Mouse (Mus musculus) cerebellum, adult 9-11 months (tissue): ENCODE data around the gene Dnajc11.

Experiments
- DNase-seq: peaks from one replicate; pipeline ENCODE4 v3.0.0; 2022

Gene Dnajc11

GRCm38 (mm10) chr4:151933505-151934214 is at the start of gene Dnajc11:
Dnajc11 (plus strand) TSS chr4:151933691.
- DNase-seq: peak; percentile 93

- no peak for DNase-seq
Measured at GRCm38 (mm10) chr4:151893241-151893640, 40.2 kb upstream of the Dnajc11 start.

GRCm38 (mm10) chr4:151894926-151895325 is 38.6 kb upstream of the Dnajc11 start:
- no peak for DNase-seq

DNA sequence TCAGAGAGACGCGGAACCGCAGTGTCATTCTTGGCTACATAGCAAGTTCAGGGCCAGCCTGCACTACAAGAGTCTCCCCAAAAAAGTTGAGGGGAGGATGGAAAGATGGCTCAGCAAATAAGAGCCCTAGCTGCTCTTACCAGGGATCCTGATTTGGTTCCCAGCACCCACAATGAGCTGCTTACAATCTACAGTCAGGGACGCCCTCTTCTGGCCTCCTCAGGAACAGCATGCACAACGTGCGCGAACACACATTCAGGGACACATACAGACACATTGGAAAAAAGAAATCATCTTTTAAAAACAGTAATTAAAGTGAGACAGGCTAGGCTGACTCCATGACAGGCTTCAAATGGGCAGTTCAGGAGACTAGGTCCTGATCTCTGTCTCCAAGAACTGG is 37.9 kb upstream of the Dnajc11 start:
- DNase-seq: no peak

GRCm38 (mm10) chr4:151897069-151897617 is 36.3 kb upstream of the Dnajc11 start:
- DNase-seq: no peak

- no peak for DNase-seq
Measured at GRCm38 (mm10) chr4:151898600-151899245, 34.8 kb upstream of the Dnajc11 start.

GRCm38 (mm10) chr4:151899707-151900384 is 33.6 kb upstream of the Dnajc11 start:
- DNase-seq: no peak

DNA sequence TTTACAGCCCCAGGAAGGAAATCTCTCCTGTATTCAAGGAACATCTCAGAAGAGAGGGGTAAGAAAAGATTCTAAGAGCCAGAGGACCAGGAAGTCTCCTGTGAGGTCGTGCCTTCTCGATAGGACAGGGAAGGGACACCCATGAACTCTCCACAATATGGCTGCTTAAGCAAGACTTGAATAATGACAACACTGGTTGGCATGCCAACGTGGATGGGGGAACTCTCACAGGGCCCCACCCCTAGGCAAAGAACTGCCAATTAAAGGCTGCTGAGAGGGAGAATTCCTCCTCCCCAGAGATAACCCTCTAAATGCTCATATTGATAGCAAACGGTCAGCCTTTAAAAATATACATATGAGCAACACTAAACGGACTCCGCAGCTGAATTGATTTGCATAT is 32.8 kb upstream of the Dnajc11 start:
- no peak for DNase-seq

- no peak for DNase-seq
Measured at GRCm38 (mm10) chr4:151901422-151901821, 32.1 kb upstream of the Dnajc11 start.

GRCm38 (mm10) chr4:151902046-151902688 is 31.3 kb upstream of the Dnajc11 start:
- DNase-seq: no peak

DNA sequence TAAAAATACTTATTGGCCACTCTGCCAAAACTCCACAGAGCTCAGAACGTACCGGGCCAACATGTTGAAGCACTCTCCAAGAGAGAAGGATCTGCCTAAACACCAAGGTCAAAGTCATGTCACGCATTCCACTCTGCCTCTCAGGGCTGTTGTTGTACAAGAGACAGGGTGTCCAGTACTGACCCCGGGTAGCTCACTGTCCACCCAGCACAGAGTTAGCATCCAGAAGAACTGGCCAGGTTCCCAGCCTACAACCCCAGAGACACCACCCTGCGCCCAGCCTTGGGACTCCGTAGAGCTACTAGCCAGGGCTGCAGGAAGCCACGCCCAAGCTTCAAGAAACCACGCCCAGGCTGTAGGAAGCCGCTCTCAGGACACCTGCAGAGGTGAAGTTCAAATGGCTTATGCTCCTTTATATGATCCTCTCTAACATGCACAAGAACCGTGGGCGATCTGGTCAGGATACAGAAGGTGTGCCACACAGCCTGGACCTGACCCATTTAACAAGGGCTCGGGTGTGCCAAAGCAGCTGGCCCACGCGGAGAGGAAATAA is 30.7 kb upstream of the Dnajc11 start:
- peak; percentile 67 for DNase-seq

- no peak for DNase-seq
Measured at GRCm38 (mm10) chr4:151904098-151904497, 29.4 kb upstream of the Dnajc11 start.

- DNase-seq: no peak
Measured at GRCm38 (mm10) chr4:151905621-151906020, 27.9 kb upstream of the Dnajc11 start.

DNA sequence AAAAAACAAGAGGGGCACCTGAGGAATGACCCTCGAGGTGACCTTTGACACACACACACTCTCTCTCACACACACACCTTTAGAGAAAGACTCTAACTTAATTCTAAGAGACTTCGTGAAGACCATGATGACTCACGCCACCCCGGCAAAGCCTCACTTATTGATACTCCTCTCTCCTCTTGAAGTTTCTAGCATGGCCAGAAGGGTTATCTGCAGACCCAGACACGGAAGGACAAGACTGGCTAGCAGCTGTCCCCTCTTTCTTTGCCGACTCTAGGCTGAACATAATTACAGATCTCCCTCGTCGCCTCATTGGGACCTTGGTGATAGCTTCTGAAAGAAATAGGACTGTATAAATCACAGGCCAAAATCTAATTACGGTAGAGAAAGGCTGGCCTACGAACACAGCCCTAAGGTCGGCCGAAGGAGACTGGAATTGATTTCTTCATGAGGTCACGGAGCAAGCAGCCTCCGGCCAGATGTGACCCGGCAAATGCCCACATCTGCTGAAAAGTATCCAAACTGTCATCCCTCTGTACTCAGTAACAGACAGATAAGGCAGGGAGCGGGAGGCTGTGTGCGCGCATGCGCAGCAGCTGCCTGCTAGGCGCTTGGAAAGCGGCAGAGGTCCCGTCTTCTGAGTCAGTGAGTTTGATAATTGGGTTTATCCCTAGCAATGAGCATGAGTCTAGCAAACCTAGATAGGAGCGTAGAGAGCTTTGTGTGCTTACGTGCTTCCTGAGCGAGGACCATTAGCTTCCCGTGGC is 25.7 kb upstream of the Dnajc11 start:
- DNase-seq: no peak

GRCm38 (mm10) chr4:151908809-151909208 is 24.7 kb upstream of the Dnajc11 start:
- no peak for DNase-seq

- no peak for DNase-seq
Measured at GRCm38 (mm10) chr4:151916271-151916670, 17.2 kb upstream of the Dnajc11 start.

DNA sequence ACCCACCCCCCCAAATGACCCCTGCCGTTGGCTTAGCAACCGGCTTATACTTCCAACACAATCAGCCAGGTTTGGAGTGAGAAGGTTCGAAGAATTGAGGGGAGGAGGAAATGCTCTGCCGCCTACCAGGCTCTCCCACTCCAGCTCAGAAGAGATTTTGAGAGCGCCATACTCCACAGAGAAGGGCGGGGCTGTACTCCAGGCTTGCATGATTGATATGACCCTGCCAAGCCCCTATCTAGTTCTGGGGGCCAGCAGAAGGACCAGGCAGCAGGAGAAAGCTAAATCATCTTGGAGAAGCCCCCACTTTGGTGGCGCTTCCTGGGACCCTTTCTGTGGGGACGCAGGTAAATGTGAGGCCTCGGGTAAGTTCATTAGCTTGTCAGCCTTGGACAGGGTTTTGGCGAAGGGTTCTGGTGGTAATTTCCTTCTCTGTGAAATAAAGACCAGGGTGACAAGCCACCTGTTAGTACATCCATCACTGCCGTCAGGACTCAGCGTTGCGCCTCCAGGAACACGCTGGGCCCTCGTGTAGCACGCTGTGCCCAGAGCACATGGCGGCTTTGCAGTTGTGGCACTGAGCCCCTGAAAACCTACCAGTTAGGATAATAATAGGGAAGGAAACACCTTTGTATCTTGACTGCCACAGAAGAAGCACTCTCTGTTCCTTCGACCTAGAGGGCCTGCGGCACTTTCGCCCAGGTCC is 14.2 kb upstream of the Dnajc11 start:
- DNase-seq: no peak

DNA sequence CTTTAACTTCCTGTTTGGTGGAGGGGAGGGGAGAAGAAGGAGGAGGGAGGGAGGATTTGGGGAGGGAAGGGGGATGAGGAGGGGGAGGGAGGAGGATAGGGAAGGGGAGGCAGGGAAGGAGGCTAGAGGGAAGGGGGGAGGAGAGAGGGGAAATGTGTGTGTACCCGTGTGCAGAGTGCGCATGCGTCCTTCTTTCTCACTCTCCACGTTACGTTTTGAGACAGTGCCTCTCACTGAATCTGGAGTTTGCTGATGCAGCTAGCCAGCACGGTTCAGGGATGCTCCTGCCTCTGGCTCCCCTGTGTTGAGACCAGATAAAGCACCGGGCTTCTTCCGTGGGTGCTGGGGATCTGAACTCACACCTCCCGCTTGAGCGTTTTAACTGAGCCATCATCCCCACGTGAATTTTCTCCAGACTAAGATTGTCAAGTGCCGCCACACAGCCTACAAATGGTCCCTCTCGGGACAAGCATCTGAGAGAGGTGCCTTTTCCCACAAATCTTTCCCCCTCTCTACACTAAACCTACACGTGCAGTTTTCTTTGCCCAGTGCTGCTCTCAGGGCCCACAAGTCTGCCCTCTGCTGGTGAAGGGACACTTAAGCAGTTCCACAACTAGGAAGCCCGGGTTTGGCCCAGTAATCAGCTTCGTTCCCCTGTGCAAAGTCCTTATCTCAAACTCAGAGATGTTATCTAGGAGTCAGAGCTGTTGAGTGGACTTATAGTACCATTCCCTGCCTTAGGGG is 13.4 kb upstream of the Dnajc11 start:
- DNase-seq: peak; percentile 61

DNA sequence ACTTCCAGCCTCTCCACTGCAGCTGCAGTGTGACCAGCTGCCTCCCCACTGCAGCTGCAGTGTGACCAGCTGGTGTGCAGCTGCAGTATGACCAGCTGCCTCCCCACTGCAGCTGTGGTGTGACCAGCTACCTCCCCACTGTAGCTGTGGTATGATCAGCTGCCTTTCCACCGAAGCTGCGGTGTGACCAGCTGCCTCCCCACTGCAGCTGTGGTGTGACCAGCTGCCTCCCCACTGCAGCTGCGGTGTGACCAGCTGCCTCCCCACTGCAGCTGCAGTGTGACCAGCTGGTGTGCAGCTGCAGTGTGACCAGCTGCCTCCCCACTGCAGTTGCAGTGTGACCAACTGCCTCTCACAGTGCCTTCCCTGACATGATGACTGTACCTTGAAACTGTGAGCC is 11.4 kb upstream of the Dnajc11 start:
- no peak for DNase-seq
